Mouse (Mus musculus): ENCODE results near the gene Smpdl3a.

The Smpdl3a gene

DNA sequence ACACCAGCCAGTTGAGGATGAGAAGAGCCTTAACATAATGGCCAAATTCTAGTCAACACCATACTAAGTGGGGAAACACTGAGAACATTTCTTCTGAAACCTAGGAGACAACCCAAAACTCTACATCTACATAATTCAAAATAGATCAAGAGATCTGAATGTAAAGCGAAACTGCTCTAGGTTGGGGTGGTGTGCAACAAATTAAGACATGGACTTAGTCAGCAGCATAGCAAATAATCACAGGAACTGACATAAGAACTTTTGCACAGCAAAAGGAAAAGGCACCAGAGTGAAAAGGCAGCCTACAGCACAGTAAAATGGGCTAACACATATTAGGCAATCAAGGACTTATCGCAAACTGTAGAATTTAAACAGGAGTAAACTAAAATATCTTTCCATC lies 25.1 kb downstream of the Smpdl3a start:
- peak; percentile 33 for DNase-seq (ENCODE audit: low read depth)

DNA sequence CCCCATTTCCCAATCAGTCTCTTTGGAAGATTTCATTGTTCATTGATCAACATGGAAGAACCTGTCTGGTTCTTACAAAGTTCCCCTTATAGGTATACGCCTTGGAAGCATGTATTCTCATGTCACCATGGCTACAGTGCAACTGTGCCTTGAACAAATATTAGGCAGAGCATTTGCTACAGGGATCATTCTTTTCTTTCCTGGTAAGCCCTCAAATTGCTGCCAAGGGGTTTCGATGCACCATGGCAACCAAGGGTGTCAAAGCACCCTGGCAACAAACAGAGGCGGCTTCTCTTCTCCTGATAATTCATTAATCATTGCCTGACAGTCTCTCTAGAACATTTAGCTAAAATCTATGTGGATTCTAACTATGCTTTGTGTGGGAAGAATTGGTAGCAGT lies 28.3 kb downstream of the Smpdl3a start:
- DNase-seq (ENCODE audit: low read depth) = no peak

DNA sequence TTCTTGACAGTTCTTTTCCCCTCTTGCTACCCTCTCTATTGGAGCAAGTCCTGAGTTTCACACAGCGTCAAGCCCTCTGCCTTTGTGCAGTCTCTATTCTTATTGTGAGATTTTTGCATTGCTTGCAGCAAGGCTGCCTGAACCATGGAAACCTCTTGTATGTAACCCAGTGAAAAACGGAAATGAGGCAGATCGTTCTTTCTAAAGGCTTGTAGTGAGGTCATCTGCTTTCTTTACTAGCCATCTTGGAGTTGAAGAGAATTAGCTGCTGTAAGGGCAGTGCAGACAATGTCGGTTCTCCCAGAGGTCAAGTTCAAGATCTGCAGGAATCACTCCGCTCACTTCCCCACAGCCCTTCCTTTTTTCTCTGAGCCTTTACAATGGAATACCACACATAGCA lies 34.5 kb downstream of the Smpdl3a start:
- no peak for DNase-seq (ENCODE audit: low read depth)

DNA sequence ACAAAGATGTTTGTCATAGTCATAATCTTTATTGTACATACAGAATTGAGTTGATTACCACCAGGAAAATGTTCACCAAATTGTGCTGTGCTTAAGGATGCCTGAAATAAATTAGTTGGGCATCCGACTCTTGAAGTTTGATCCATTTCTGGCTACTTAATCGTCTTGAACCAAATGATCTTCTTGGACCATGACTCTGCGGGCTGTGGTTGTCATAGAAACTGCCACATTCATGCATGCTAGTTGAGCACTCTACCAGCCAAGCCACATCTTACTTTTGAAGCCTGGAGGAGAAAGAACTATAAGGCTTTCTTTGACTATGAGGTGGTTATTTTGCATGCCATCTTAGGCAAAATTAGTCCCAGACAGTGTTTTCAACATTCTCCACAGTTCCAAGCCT lies 35.5 kb downstream of the Smpdl3a start:
- DNase-seq (ENCODE audit: low read depth) = no peak

DNA sequence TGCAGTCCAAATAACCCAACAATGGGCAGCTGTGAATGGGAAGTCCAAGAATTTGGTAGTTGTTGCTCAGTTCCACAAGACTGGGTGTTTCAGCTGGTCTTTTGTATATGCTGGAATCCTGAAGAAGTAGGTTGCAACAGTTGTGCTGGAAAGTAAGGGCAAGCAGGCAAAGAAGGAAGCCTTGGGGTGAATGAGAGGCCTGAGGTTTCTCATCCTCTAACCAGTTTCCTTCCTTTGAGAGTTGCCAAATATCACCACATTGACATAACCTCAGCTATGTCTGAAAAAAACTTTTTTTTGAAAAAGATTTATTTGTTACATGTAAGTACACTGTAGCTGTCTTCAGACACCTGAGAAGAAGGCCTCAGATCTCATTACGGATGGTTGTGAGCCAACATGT lies 41.0 kb downstream of the Smpdl3a start:
- DNase-seq (ENCODE audit: low read depth) = peak; percentile 10

DNA sequence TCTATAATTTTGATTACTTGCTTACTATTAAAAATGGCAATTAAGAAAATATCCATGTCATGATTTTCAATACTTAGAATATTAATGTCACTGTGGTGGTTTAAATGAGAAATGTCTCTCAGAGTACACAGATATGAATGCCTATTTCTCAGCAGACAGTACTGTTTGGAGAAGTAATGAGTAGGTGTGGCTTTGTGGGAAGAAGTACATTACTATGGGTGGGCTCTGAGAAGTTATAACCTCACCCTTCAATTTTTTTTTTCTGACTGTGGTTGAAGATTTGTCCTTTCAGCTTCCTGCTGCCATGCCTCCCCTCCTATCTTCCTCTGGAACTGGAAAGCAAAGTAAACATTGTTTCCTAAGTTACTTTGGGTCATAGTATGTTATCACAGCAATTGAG lies 41.8 kb downstream of the Smpdl3a start:
- no peak for DNase-seq (ENCODE audit: low read depth)

DNA sequence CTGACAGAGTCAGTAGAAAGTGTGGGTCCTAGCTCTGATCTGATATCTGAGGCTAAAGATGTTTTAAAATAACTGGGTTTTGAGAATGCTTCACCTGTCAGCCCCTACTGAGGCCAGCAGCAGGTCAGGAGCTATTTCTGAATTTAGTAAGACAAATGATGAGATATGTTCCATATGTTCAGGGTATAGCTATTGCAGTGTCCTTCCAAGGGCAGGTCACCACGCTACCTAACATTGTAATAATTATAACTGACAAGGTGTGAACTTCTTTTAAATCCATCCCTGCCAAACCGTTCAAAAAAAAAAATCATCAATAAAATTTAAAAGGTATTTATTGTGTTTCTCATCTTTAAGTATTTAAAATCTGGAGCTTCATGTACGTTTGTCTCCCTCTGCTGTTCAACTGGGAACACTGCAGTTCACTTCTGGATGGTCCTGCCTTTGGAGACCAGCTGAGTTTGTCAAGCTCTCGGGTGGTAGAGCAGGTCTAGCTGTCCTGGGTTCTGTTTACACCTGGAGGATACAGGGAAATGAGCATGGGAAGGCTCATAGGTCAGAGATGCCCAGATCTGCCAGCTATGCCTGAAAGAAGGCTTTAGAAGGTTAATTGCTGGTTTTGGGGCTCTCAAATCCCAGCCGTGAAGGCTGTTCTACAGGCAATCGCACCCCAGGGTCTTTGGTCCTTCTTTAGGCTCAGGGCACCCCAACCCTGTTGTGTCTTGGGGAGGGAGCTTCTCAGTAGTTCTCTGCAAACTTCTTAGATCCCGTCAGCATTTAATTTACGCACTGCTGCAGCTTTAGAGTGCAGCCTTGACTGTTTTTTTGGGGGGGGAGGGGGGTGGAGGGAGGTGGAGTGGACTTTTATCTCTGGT lies 47.7 kb downstream of the Smpdl3a start:
- peak; percentile 86 for DNase-seq (ENCODE audit: low read depth)

DNA sequence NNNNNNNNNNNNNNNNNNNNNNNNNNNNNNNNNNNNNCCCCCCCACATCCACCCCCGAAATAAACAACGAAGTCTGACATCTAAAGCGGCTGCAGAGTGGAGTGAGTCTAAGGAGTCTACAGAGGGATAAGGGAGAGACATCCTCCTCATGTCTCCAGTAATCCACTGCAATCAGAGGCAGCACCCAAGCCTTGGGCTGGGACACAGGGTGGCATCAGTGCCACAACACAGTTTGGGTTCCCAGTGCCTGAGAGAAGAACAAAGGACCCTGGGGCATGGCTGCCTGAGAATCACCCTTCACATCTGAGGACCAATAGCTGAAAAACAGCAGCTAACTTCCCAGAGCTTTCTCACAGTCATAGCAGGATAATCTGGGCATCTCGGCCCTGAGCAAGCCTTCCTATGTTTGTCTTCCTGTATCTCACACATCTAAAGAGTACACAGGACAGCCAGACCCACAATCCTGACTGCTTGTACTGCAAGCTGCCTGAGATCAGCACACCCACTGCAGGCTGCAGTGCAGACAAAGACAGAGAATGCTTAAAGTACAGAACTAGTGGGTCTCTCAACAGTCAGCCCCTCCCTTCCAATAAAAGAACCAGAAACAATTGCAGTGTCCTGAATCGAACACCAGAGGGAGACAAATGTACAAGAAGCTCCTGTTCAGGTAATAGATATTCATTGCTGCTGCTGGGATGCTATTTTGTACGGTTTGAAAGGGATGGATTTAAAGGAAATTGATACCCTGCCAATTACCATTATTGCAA lies 54.0 kb downstream of the Smpdl3a start:
- DNase-seq (ENCODE audit: low read depth) = peak; percentile 82

Data from induced T-regulatory cell, adult 2 months (primary cell).